Mouse (Mus musculus) limb, embryonic 12.5 days (tissue): ENCODE measurements at regions not wholly inside any gene's neighbourhood (a gene's known extent, or its start where the extent isn't known, plus 50 kb on each side); places are given as distances from the start of the nearest gene placed in this dataset.
A peak's percentile ranks its signal among the peaks of the same experiment; 100 is the strongest.

Experiments
- ATAC-seq: fragments of 200-750 bp; cut with Nextera tagmentation; 2 replicates; pipeline ENCODE4 v1.8.0; 2017; ENCODE audit warnings: low read depth, moderate TSS enrichment; ENCODE audit not compliant: insufficient number of reproducible peaks, insufficient read depth, low FRiP score, low TSS enrichment
- H3K27ac ChIP-seq: fragments of 300-500 bp; sonication (generic); 2 replicates; pipeline ENCODE4 v1.5.1; 2016; ENCODE audit warnings: mild to moderate bottlenecking, moderate library complexity
- H3K27me3 ChIP-seq: fragments of 300-500 bp; sonication (generic); 2 replicates; pipeline ENCODE4 v1.6.1; 2016; ENCODE audit warnings: mild to moderate bottlenecking, moderate library complexity
- H3K36me3 ChIP-seq: fragments of 300-500 bp; sonication (generic); 2 replicates; pipeline ENCODE4 v1.6.1; 2016; ENCODE audit warnings: mild to moderate bottlenecking, moderate library complexity
- H3K4me1 ChIP-seq: fragments of 300-500 bp; sonication (generic); replicated peaks from 2 replicates; pipeline ENCODE4 v1.6.1; 2016
- H3K4me2 ChIP-seq: fragments of 300-500 bp; sonication (generic); 2 replicates; pipeline ENCODE4 v1.6.1; 2016; ENCODE audit warnings: mild to moderate bottlenecking, moderate library complexity
- H3K4me3 ChIP-seq: fragments of 300-500 bp; sonication (generic); replicated peaks from 2 replicates; pipeline ENCODE4 v1.5.1; 2016; ENCODE audit warnings: mild to moderate bottlenecking
- H3K9ac ChIP-seq: fragments of 300-500 bp; sonication (generic); replicated peaks from 2 replicates; pipeline ENCODE4 v1.6.1; 2016; ENCODE audit warnings: mild to moderate bottlenecking, moderate library complexity
- H3K9me3 ChIP-seq: fragments of 300-500 bp; sonication (generic); 2 replicates; pipeline ENCODE4 v1.6.1; 2016; ENCODE audit warnings: mild to moderate bottlenecking, moderate library complexity
- WGBS: fragments of 180-500 bp; shearing (Covaris S2); methylation state at CpG from one replicate; pipeline ENCODE4 v1.1.7; 2016; 5-methylcytosine and 5-hydroxymethylcytosine counted together

GRCm38 (mm10) chr6:98666388-98666989 lies 323.9 kb upstream of the Gm765 start:
- Histone ChIP-seq H3K9ac (no peak overlapping the region), H3K9me3 (0 out of 2 replicates have a peak, but pooled peaks cover 3% of the 10 kb centered on the region), H3K27me3 (peaks cover 9% of the 10 kb centered on the region), H3K27ac (peak overlapping the region; percentile 17; the same call in 1 of the 2 replicates), H3K4me1 (peaks cover 7% of the 10 kb centered on the region; the same call in 1 of the 2 replicates), H3K4me3 (no peak overlapping the region), H3K4me2 (peak overlapping the region; percentile 28), H3K36me3 (no peaks in the 10 kb centered on the region)
- ATAC-seq = no peak
- 23% methylated on average over 11 of the region's 11 CpGs for WGBS

GRCm38 (mm10) chr6:98651827-98652226 lies 309.3 kb upstream of the Gm765 start:
- Histone ChIP-seq H3K27me3 (no peaks in the 10 kb centered on the region), H3K9ac (no peak overlapping the region), H3K27ac (no peak overlapping the region), H3K4me3 (no peak overlapping the region), H3K4me2 (no peak overlapping the region), H3K4me1 (0 out of 2 replicates have a peak, but pooled peaks cover 3% of the 10 kb centered on the region), H3K9me3 (no peaks in the 10 kb centered on the region), H3K36me3 (no peaks in the 10 kb centered on the region)
- WGBS = 86% methylated on average over 3 of the region's 3 CpGs
- no peak for ATAC-seq

GRCm38 (mm10) chr6:98651315-98651714 lies 308.8 kb upstream of the Gm765 start:
- Histone ChIP-seq H3K4me3 (no peak overlapping the region), H3K4me2 (no peak overlapping the region), H3K36me3 (no peaks in the 10 kb centered on the region), H3K27ac (no peak overlapping the region), H3K9me3 (no peaks in the 10 kb centered on the region), H3K4me1 (0 out of 2 replicates have a peak, but pooled peaks cover 3% of the 10 kb centered on the region), H3K9ac (no peak overlapping the region), H3K27me3 (no peaks in the 10 kb centered on the region)
- ATAC-seq = no peak

GRCm38 (mm10) chr6:98640316-98640715 lies 297.8 kb upstream of the Gm765 start:
- Histone ChIP-seq H3K27me3 (no peaks in the 10 kb centered on the region), H3K36me3 (no peaks in the 10 kb centered on the region), H3K9ac (no peak overlapping the region), H3K4me3 (no peak overlapping the region), H3K4me1 (no peaks in the 10 kb centered on the region), H3K9me3 (no peaks in the 10 kb centered on the region), H3K27ac (no peak overlapping the region), H3K4me2 (no peak overlapping the region)
- 92% methylated on average over 5 of the region's 5 CpGs for WGBS
- no peak for ATAC-seq

GRCm38 (mm10) chr6:98635816-98636215 lies 293.3 kb upstream of the Gm765 start:
- no peak overlapping the region for H3K9ac ChIP-seq
- no peaks in the 10 kb centered on the region for H3K9me3 ChIP-seq
- H3K4me3 ChIP-seq = no peak overlapping the region
- no peak overlapping the region for H3K27ac ChIP-seq
- H3K4me2 ChIP-seq = no peak overlapping the region
- ATAC-seq = no peak
- no peaks in the 10 kb centered on the region for H3K27me3 ChIP-seq
- peaks cover 10% of the 10 kb centered on the region; the same call in 1 of the 2 replicates for H3K4me1 ChIP-seq
- 93% methylated on average over 6 of the region's 6 CpGs for WGBS
- no peaks in the 10 kb centered on the region for H3K36me3 ChIP-seq

GRCm38 (mm10) chr6:98632278-98633063 lies 289.9 kb upstream of the Gm765 start:
- H3K27ac ChIP-seq = no peak overlapping the region
- H3K9ac ChIP-seq = no peak overlapping the region
- H3K27me3 ChIP-seq = no peaks in the 10 kb centered on the region
- no peaks in the 10 kb centered on the region for H3K36me3 ChIP-seq
- H3K4me2 ChIP-seq = peak overlapping the region; percentile 20; the same call in 1 of the 2 replicates
- WGBS = 40% methylated on average over 17 of the region's 18 CpGs
- ATAC-seq = no peak
- peaks cover 10% of the 10 kb centered on the region; the same call in 1 of the 2 replicates for H3K4me1 ChIP-seq
- no peak overlapping the region for H3K4me3 ChIP-seq
- no peaks in the 10 kb centered on the region for H3K9me3 ChIP-seq

- no peaks in the 10 kb centered on the region for H3K27me3 ChIP-seq
- H3K4me2 ChIP-seq = no peak overlapping the region
- no peaks in the 10 kb centered on the region for H3K9me3 ChIP-seq
- no peak overlapping the region for H3K27ac ChIP-seq
- H3K9ac ChIP-seq = no peak overlapping the region
- no peak for ATAC-seq
- 23% methylated on average over 8 of the region's 8 CpGs for WGBS
- peaks cover 10% of the 10 kb centered on the region; the same call in 1 of the 2 replicates for H3K4me1 ChIP-seq
- no peaks in the 10 kb centered on the region for H3K36me3 ChIP-seq
- no peak overlapping the region for H3K4me3 ChIP-seq
Observed at GRCm38 (mm10) chr6:98631269-98631668, 288.7 kb upstream of the Gm765 start.

GRCm38 (mm10) chr6:98629646-98630045 lies 287.1 kb upstream of the Gm765 start:
- no peak for ATAC-seq
- Histone ChIP-seq H3K27me3 (no peaks in the 10 kb centered on the region), H3K36me3 (no peaks in the 10 kb centered on the region), H3K9me3 (no peaks in the 10 kb centered on the region), H3K4me3 (no peak overlapping the region), H3K27ac (no peak overlapping the region), H3K4me2 (no peak overlapping the region), H3K4me1 (peaks cover 15% of the 10 kb centered on the region), H3K9ac (no peak overlapping the region)
- WGBS = 73% methylated on average over 4 of the region's 4 CpGs

- H3K4me2 ChIP-seq = no peak overlapping the region
- no peak overlapping the region for H3K4me3 ChIP-seq
- H3K27ac ChIP-seq = no peak overlapping the region
- no peaks in the 10 kb centered on the region for H3K36me3 ChIP-seq
- ATAC-seq = no peak
- H3K9ac ChIP-seq = no peak overlapping the region
- H3K4me1 ChIP-seq = peaks cover 6% of the 10 kb centered on the region; the same call in 1 of the 2 replicates
- H3K27me3 ChIP-seq = no peaks in the 10 kb centered on the region
- no peaks in the 10 kb centered on the region for H3K9me3 ChIP-seq
- WGBS = 78% methylated on average over 10 of the region's 10 CpGs
Observed at GRCm38 (mm10) chr6:98626435-98626834, 283.9 kb upstream of the Gm765 start.

- Histone ChIP-seq H3K36me3 (no peaks in the 10 kb centered on the region), H3K4me3 (no peak overlapping the region), H3K4me1 (peaks cover 6% of the 10 kb centered on the region; the same call in 1 of the 2 replicates), H3K9me3 (no peaks in the 10 kb centered on the region), H3K4me2 (no peak overlapping the region), H3K27ac (no peak overlapping the region), H3K27me3 (no peaks in the 10 kb centered on the region), H3K9ac (no peak overlapping the region)
- WGBS = 91% methylated on average over 3 of the region's 3 CpGs
- ATAC-seq = no peak
Observed at GRCm38 (mm10) chr6:98620886-98621285, 278.3 kb upstream of the Gm765 start.

GRCm38 (mm10) chr6:98613030-98613429 lies 270.5 kb upstream of the Gm765 start:
- 68% methylated on average over 10 of the region's 10 CpGs for WGBS
- Histone ChIP-seq H3K4me2 (no peak overlapping the region), H3K4me1 (no peaks in the 10 kb centered on the region; the same call in 1 of the 2 replicates), H3K36me3 (no peaks in the 10 kb centered on the region), H3K9me3 (no peaks in the 10 kb centered on the region), H3K27ac (no peak overlapping the region), H3K9ac (no peak overlapping the region), H3K27me3 (no peaks in the 10 kb centered on the region), H3K4me3 (no peak overlapping the region)
- no peak for ATAC-seq
